Mouse (Mus musculus): Measurements from ENCODE around the gene Khdc4. TPM values are rescaled to one million over a fixed set of nuclear protein-coding genes. Genes with fewer than 3 reads are reported as not detected.

Gene Khdc4
- polyA plus RNA-seq, 1 experiment from 2014 or later, result 35.7 TPM

GRCm38 (mm10) chr3:88645937-88646336 is 39.7 kb upstream of the Khdc4 start:
- WGBS, result 91% methylated on average over 12 of the region's 12 CpGs
- Histone ChIP-seq H3K4me3 (ENCODE audit: low read depth, low read length) (no peak overlapping the region), H3K4me1 (replicated peaks; ENCODE audit: control insufficient read depth, insufficient read depth, low read length) (no peaks in the 10 kb centered on the region), H3K4me2 (replicated peaks; ENCODE audit: low read depth) (no peak overlapping the region), H3K27me3 (replicated peaks; ENCODE audit: control insufficient read depth, insufficient read depth, low read length) (no peaks in the 10 kb centered on the region), H3K9ac (ENCODE audit: low read depth, low read length) (no peak overlapping the region), H3K27ac (ENCODE audit: low read depth, low read length) (no peak overlapping the region), H3K36me3 (ENCODE audit: control insufficient read depth, insufficient read depth) (peaks cover 65% of the 10 kb centered on the region), H3K9me3 (ENCODE audit: control insufficient read depth) (no peaks in the 10 kb centered on the region)
- TF ChIP-seq CTCF (IDR thresholded peaks at IDR 0.05; ENCODE audit: low read depth), result no peak
- ATAC-seq, result no peak

DNA sequence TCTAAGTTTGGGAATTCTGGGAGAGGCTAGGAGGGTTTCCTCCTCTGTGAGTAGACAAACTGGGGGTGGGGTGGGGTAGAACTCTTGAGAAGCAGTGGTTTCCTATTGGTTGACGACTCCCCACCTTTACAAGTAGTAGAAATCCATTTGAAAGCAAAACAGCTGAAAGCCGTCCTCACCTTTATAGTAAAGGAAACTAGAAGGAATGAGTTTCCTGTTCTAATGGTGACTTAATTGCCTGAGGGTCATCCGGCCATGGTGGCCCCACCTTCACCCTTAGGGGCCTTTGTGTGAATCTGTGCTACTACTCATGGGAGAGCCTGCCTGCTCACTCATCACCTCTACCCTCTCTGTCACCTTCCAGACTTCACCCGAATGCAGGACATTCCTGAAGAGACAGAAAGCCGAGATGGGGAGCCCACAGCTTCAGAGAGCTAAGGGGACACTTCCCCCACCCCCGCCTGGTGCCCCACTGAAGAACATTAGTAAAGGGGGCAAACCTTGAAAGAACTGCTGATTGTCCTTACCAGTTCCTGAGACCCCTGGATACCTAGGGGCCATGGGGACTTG is 39.1 kb upstream of the Khdc4 start:
- peaks cover 61% of the 10 kb centered on the region for H3K36me3 ChIP-seq (ENCODE audit: control insufficient read depth, insufficient read depth)
- H3K9me3 ChIP-seq (ENCODE audit: control insufficient read depth), result no peaks in the 10 kb centered on the region
- H3K27me3 ChIP-seq (replicated peaks; ENCODE audit: control insufficient read depth, insufficient read depth, low read length), result no peaks in the 10 kb centered on the region
- H3K4me2 ChIP-seq (replicated peaks; ENCODE audit: low read depth), result no peak overlapping the region
- ATAC-seq, result no peak
- H3K27ac ChIP-seq (ENCODE audit: low read depth, low read length), result no peak overlapping the region
- H3K9ac ChIP-seq (ENCODE audit: low read depth, low read length), result no peak overlapping the region
- no peak for TF ChIP-seq CTCF (IDR thresholded peaks at IDR 0.05; ENCODE audit: low read depth)
- 77% methylated on average over 6 of the region's 6 CpGs for WGBS
- H3K4me1 ChIP-seq (replicated peaks; ENCODE audit: control insufficient read depth, insufficient read depth, low read length), result no peaks in the 10 kb centered on the region
- no peak overlapping the region for H3K4me3 ChIP-seq (ENCODE audit: low read depth, low read length)

- no peak overlapping the region for H3K4me3 ChIP-seq (ENCODE audit: low read depth, low read length)
- H3K27ac ChIP-seq (ENCODE audit: low read depth, low read length), result no peak overlapping the region
- no peak for ATAC-seq
- no peaks in the 10 kb centered on the region for H3K27me3 ChIP-seq (replicated peaks; ENCODE audit: control insufficient read depth, insufficient read depth, low read length)
- 82% methylated on average over 3 of the region's 3 CpGs for WGBS
- peaks cover 55% of the 10 kb centered on the region for H3K36me3 ChIP-seq (ENCODE audit: control insufficient read depth, insufficient read depth)
- H3K4me2 ChIP-seq (replicated peaks; ENCODE audit: low read depth), result no peak overlapping the region
- no peaks in the 10 kb centered on the region for H3K4me1 ChIP-seq (replicated peaks; ENCODE audit: control insufficient read depth, insufficient read depth, low read length)
- H3K9ac ChIP-seq (ENCODE audit: low read depth, low read length), result no peak overlapping the region
- no peaks in the 10 kb centered on the region for H3K9me3 ChIP-seq (ENCODE audit: control insufficient read depth)
- TF ChIP-seq CTCF (IDR thresholded peaks at IDR 0.05; ENCODE audit: low read depth), result no peak
Observed at GRCm38 (mm10) chr3:88647076-88647475, 38.5 kb upstream of the Khdc4 start.

DNA sequence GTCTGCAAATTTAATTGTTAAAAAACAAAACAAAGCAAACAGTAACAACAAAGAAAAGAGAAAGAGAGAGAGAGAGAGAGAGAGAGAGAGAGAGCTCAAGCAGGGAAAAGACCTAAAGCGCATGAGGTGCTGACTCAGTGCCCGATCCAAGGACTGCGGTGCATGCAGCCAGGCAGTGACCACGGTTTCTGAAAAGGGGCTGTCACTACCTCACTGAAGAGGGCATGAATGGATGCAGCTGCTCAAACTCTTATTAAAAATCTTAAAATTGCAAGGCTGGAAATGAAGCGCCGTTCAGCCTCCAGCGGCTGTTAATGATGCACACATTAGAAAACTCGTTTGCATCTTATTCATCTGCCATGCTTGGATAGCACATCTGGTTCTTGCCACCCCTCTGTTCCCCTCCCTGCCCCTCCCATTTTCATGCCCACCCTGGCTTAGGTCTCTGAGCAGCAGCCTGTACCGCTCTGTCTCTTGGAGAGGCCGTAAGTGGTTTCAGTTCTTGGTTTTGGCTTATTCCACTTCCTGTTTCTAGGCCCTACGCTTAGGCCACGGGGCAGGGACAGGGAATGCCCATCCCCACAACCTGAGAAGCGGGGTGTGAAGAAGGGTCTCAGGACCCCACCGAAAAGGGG is 37.7 kb upstream of the Khdc4 start:
- Histone ChIP-seq H3K36me3 (ENCODE audit: control insufficient read depth, insufficient read depth) (peaks cover 47% of the 10 kb centered on the region), H3K9ac (ENCODE audit: low read depth, low read length) (no peak overlapping the region)
- 87% methylated on average over 14 of the region's 14 CpGs for WGBS

DNA sequence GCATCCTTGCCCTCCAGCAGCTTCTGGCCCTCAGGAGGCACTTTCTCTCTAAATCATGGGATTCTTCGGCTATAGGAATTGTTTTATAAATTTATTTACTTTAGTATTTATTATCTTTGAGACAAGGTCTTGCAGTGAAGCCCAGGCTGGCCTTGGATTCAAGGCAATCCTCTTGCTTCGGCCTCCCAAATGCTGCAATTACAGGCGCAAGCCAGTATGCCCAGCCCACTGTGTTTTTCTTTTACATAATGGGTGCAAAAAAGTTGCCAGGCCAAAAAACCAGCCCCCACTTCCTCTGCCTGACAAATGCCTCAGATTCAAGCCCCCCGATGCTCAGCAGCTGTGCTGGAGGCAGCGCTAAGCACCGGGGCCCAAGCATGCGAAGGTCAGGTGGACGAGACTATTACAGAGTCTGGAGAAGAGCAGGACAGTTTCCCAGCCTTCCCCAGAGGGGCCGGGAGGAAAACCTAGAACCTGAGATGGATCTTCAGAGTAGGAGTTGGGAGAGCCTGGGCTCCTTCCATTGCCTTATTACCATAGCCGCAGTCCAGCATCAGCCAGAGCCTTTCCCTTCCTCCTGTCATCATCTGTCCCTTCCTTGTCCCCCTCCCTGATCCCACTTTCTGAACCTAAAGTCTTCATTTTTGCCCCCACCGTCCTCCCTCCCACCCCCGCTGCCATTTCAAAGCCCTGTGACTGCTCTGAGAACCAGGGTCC is 37.0 kb upstream of the Khdc4 start:
- no peaks in the 10 kb centered on the region for H3K9me3 ChIP-seq (ENCODE audit: control insufficient read depth)
- H3K4me2 ChIP-seq (replicated peaks; ENCODE audit: low read depth), result no peak overlapping the region
- WGBS, result 84% methylated on average over 12 of the region's 12 CpGs
- TF ChIP-seq CTCF (IDR thresholded peaks at IDR 0.05; ENCODE audit: low read depth), result no peak
- H3K4me3 ChIP-seq (ENCODE audit: low read depth, low read length), result no peak overlapping the region
- no peak overlapping the region for H3K27ac ChIP-seq (ENCODE audit: low read depth, low read length)
- no peaks in the 10 kb centered on the region for H3K4me1 ChIP-seq (replicated peaks; ENCODE audit: control insufficient read depth, insufficient read depth, low read length)
- H3K36me3 ChIP-seq (ENCODE audit: control insufficient read depth, insufficient read depth), result peaks cover 40% of the 10 kb centered on the region
- ATAC-seq, result no peak
- H3K9ac ChIP-seq (ENCODE audit: low read depth, low read length), result no peak overlapping the region
- no peaks in the 10 kb centered on the region for H3K27me3 ChIP-seq (replicated peaks; ENCODE audit: control insufficient read depth, insufficient read depth, low read length)

More for the DNA sequence above, 37.7 kb upstream of the Khdc4 start:
- no peak for ATAC-seq
- TF ChIP-seq CTCF (IDR thresholded peaks at IDR 0.05; ENCODE audit: low read depth), result no peak
- H3K27ac ChIP-seq (ENCODE audit: low read depth, low read length), result no peak overlapping the region
- no peak overlapping the region for H3K4me3 ChIP-seq (ENCODE audit: low read depth, low read length)
- no peaks in the 10 kb centered on the region for H3K27me3 ChIP-seq (replicated peaks; ENCODE audit: control insufficient read depth, insufficient read depth, low read length)
- H3K9me3 ChIP-seq (ENCODE audit: control insufficient read depth), result no peaks in the 10 kb centered on the region
- H3K4me1 ChIP-seq (replicated peaks; ENCODE audit: control insufficient read depth, insufficient read depth, low read length), result no peaks in the 10 kb centered on the region
- H3K4me2 ChIP-seq (replicated peaks; ENCODE audit: low read depth), result no peak overlapping the region

DNA sequence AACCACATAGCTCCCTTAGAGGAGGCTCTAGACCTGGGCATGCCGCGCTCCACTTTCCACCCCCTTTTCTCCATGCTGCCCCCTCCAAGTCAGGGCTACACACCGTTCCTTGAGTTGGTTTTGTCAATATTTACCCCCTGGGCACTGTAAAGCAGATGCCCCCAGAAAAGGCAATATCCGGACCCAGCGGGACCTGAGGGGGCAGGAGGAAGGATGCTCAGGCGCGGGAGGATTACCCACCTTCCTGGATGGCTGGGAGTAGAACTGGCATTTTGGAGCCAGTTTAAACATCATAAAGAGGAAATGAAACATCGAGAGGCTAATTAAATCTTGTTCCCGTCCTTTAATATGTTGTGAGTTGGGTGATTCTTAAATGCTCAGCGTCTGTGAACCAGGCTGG is 36.4 kb upstream of the Khdc4 start:
- H3K4me3 ChIP-seq (ENCODE audit: low read depth, low read length), result no peak overlapping the region
- H3K4me1 ChIP-seq (replicated peaks; ENCODE audit: control insufficient read depth, insufficient read depth, low read length), result no peaks in the 10 kb centered on the region
- TF ChIP-seq CTCF (IDR thresholded peaks at IDR 0.05; ENCODE audit: low read depth), result no peak
- no peak overlapping the region for H3K4me2 ChIP-seq (replicated peaks; ENCODE audit: low read depth)
- peaks cover 34% of the 10 kb centered on the region for H3K36me3 ChIP-seq (ENCODE audit: control insufficient read depth, insufficient read depth)
- H3K27me3 ChIP-seq (replicated peaks; ENCODE audit: control insufficient read depth, insufficient read depth, low read length), result no peaks in the 10 kb centered on the region
- no peaks in the 10 kb centered on the region for H3K9me3 ChIP-seq (ENCODE audit: control insufficient read depth)
- WGBS, result 78% methylated on average over 10 of the region's 10 CpGs
- no peak for ATAC-seq
- H3K9ac ChIP-seq (ENCODE audit: low read depth, low read length), result no peak overlapping the region
- no peak overlapping the region for H3K27ac ChIP-seq (ENCODE audit: low read depth, low read length)

Data from intestine, postnatal 0 days (tissue).